Mouse (Mus musculus): ENCODE results near the gene Txlna. TPM values are rescaled to one million over a fixed set of nuclear protein-coding genes. Genes with fewer than 3 reads are reported as not detected.
A peak's percentile ranks its signal among the peaks of the same experiment; 100 is the strongest.

Gene Txlna
- polyA plus RNA-seq, 1 experiment, result 55.6 TPM

GRCm38 (mm10) chr4:129616631-129617030, 24.2 kb downstream of the Txlna start:
- DNase-seq (ENCODE audit: low read depth), result no peak
- TF ChIP-seq POLR2A (IDR thresholded peaks at IDR 0.05; ENCODE audit: borderline replicate concordance, extremely low read depth, insufficient read depth, insufficient read length, poor library complexity, severe bottlenecking), result no peak
- TF ChIP-seq CTCF (IDR thresholded peaks at IDR 0.05; ENCODE audit: borderline replicate concordance, extremely low read depth, insufficient read depth, insufficient read length), result no peak

GRCm38 (mm10) chr4:129615801-129616290, 25.0 kb downstream of the Txlna start:
- no peak for DNase-seq (ENCODE audit: low read depth)
- TF ChIP-seq POLR2A (IDR thresholded peaks at IDR 0.05; ENCODE audit: borderline replicate concordance, extremely low read depth, insufficient read depth, insufficient read length, poor library complexity, severe bottlenecking) (no peak), CTCF (IDR thresholded peaks at IDR 0.05; ENCODE audit: borderline replicate concordance, extremely low read depth, insufficient read depth, insufficient read length) (no peak)

- DNase-seq (ENCODE audit: low read depth), result peak; percentile 61
- TF ChIP-seq POLR2A (IDR thresholded peaks at IDR 0.05; ENCODE audit: borderline replicate concordance, extremely low read depth, insufficient read depth, insufficient read length, poor library complexity, severe bottlenecking) (no peak), CTCF (IDR thresholded peaks at IDR 0.05; ENCODE audit: borderline replicate concordance, extremely low read depth, insufficient read depth, insufficient read length) (no peak)
Measured at GRCm38 (mm10) chr4:129614093-129614492, 26.8 kb downstream of the Txlna start, which contains the start of gene Dcdc2b. Gene Dcdc2b, minus strand, starts transcription at chr4:129614257.

- DNase-seq (ENCODE audit: low read depth), result no peak
- no peak for TF ChIP-seq CTCF (IDR thresholded peaks at IDR 0.05; ENCODE audit: borderline replicate concordance, extremely low read depth, insufficient read depth, insufficient read length)
- TF ChIP-seq POLR2A (IDR thresholded peaks at IDR 0.05; ENCODE audit: borderline replicate concordance, extremely low read depth, insufficient read depth, insufficient read length, poor library complexity, severe bottlenecking), result no peak
Measured at GRCm38 (mm10) chr4:129610472-129610871, 30.4 kb downstream of the Txlna start.

- no peak for TF ChIP-seq POLR2A (IDR thresholded peaks at IDR 0.05; ENCODE audit: borderline replicate concordance, extremely low read depth, insufficient read depth, insufficient read length, poor library complexity, severe bottlenecking)
- TF ChIP-seq CTCF (IDR thresholded peaks at IDR 0.05; ENCODE audit: borderline replicate concordance, extremely low read depth, insufficient read depth, insufficient read length), result no peak
- no peak for DNase-seq (ENCODE audit: low read depth)
Measured at GRCm38 (mm10) chr4:129610026-129610425, 30.8 kb downstream of the Txlna start.

- no peak for DNase-seq (ENCODE audit: low read depth)
- TF ChIP-seq CTCF (IDR thresholded peaks at IDR 0.05; ENCODE audit: borderline replicate concordance, extremely low read depth, insufficient read depth, insufficient read length) (no peak), POLR2A (IDR thresholded peaks at IDR 0.05; ENCODE audit: borderline replicate concordance, extremely low read depth, insufficient read depth, insufficient read length, poor library complexity, severe bottlenecking) (no peak)
Measured at GRCm38 (mm10) chr4:129609139-129609631, 31.7 kb downstream of the Txlna start.

- peak; percentile 93 for DNase-seq (ENCODE audit: low read depth)
Measured at GRCm38 (mm10) chr4:129608426-129609025, 32.3 kb downstream of the Txlna start.

GRCm38 (mm10) chr4:129600233-129601158, 40.4 kb downstream of the Txlna start, which contains the start of the genes Eif3i and Tmem234:
Gene Eif3i, minus strand, starts transcription at chr4:129600648.
Gene Tmem234, plus strand, starts transcription at chr4:129600668.
- peak; percentile 93 for DNase-seq (ENCODE audit: low read depth)
- no peak for TF ChIP-seq CTCF (IDR thresholded peaks at IDR 0.05; ENCODE audit: borderline replicate concordance, extremely low read depth, insufficient read depth, insufficient read length)
- TF ChIP-seq POLR2A (IDR thresholded peaks at IDR 0.05; ENCODE audit: borderline replicate concordance, extremely low read depth, insufficient read depth, insufficient read length, poor library complexity, severe bottlenecking), result peak; percentile 44; the same call in 1 of the 2 replicates

More at GRCm38 (mm10) chr4:129608426-129609025, 32.3 kb downstream of the Txlna start:
- TF ChIP-seq POLR2A (IDR thresholded peaks at IDR 0.05; ENCODE audit: borderline replicate concordance, extremely low read depth, insufficient read depth, insufficient read length, poor library complexity, severe bottlenecking), result no peak
- TF ChIP-seq CTCF (IDR thresholded peaks at IDR 0.05; ENCODE audit: borderline replicate concordance, extremely low read depth, insufficient read depth, insufficient read length), result peak; percentile 93

- DNase-seq (ENCODE audit: low read depth), result no peak
Measured at GRCm38 (mm10) chr4:129588865-129589264, 52.0 kb downstream of the Txlna start.

GRCm38 (mm10) chr4:129586943-129587342, 53.9 kb downstream of the Txlna start:
- DNase-seq (ENCODE audit: low read depth), result no peak
- TF ChIP-seq CTCF (IDR thresholded peaks at IDR 0.05; ENCODE audit: borderline replicate concordance, extremely low read depth, insufficient read depth, insufficient read length) (no peak), POLR2A (IDR thresholded peaks at IDR 0.05; ENCODE audit: borderline replicate concordance, extremely low read depth, insufficient read depth, insufficient read length, poor library complexity, severe bottlenecking) (no peak)

More at GRCm38 (mm10) chr4:129588865-129589264, 52.0 kb downstream of the Txlna start:
- no peak for TF ChIP-seq POLR2A (IDR thresholded peaks at IDR 0.05; ENCODE audit: borderline replicate concordance, extremely low read depth, insufficient read depth, insufficient read length, poor library complexity, severe bottlenecking)
- TF ChIP-seq CTCF (IDR thresholded peaks at IDR 0.05; ENCODE audit: borderline replicate concordance, extremely low read depth, insufficient read depth, insufficient read length), result no peak

GRCm38 (mm10) chr4:129585773-129586172, 55.1 kb downstream of the Txlna start:
- no peak for TF ChIP-seq CTCF (IDR thresholded peaks at IDR 0.05; ENCODE audit: borderline replicate concordance, extremely low read depth, insufficient read depth, insufficient read length)
- TF ChIP-seq POLR2A (IDR thresholded peaks at IDR 0.05; ENCODE audit: borderline replicate concordance, extremely low read depth, insufficient read depth, insufficient read length, poor library complexity, severe bottlenecking), result no peak
- no peak for DNase-seq (ENCODE audit: low read depth)

Measured in brain, embryonic 14.5 days (tissue).